Mouse (Mus musculus): ENCODE results near the gene Kyat1.
"Not testable (repeated sequence)": the region's sequence is repeated elsewhere in the genome, so short reads cannot be mapped to it uniquely, and the experiment has no call there.

The Kyat1 gene

DNA sequence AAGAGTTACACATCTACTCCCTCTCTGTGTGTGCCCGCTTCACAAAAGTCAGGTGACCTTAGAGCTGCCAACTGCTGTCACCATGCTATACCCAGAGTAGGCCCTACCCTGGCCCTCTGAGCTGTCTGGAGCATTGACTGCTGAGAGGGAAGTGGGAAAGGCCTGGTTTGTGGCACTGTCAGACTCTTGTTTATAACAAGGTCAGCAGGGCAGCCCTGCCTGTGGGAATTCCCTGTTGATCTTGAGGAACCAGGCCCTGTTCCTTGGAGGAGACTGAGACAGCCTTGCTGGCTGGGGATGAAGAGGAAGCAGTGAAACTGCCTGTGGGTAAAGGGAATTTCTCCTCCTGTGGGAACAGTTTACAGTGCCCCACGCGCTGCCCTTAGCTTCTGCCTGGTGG, 9.1 kb upstream of the Kyat1 start:
- no peak for DNase-seq (ENCODE audit: low read depth, low spot score)

DNA sequence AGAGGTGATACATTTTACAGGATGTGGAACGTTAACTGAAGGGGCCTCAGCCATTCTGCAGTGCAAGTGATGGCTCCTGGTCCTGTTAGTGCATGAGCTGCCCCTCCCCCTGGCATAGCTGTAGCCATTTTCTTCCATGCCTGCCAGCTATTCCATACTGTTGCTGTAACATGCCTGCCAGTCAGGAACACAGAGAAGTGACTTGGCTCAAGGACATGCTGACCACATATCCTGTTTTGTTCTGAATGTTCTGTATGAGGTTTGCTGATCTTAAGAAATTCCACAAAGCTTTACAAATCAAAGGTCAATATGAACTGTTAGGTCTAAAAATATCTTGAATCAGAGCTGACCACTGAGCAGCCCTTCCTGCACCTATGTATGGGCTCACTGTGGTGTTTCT, 7.3 kb upstream of the Kyat1 start:
- no peak for DNase-seq (ENCODE audit: low read depth, low spot score)

DNA sequence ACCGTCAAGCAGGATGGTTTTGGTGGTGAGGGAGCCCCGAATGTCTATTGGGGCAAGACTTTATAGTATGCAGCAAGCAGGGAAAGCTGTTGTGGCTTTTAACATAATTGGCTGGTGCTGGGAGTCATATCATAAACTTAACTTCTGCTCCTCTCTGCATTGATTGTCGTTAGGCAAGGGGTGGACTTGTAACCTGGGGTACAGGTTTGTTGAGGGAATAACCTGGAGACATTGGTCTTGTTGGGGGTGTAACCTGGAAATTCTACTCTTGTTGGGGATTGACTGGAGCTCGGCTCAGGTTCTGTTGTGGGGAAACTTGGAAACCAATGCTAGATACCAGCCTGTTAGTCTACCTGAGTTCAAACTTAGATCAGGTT, 6.5 kb upstream of the Kyat1 start:
- DNase-seq (ENCODE audit: low read depth, low spot score), result no peak

DNA sequence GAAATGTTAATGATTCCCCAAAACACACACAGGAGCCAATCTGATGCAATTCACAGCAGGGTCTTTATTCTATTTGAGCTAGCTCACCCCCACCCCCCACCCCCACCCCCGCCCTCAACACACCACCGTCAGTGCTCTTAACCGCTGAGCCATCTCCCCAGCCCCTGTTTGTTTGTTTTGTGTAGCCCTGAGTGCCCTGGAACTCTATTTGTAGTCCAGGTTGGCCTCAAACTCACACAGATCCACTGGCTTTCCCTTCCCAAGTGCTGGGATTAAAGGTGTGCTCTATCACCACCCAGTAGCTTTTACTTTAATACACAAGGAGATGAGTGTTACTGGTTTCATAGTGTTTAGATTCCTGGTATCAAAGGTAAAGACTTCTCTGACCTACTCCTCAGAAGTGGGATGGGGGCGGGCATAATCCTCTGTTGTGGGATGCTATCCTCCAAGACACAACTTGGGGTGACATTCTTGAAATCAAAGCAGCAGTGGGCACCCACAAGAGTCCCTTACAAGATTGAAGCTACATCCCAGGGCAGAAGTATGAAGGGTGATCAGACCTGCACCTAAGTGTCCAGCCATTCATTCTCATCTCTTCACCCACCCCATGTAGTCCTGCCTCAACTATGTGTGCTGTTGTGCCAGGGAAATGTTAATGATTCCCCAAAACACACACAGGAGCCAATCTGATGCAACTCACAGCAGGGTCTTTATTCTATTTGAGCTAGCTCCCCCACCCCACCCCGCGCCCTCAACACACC, 5.9 kb upstream of the Kyat1 start:
- no peak for DNase-seq (ENCODE audit: low read depth, low spot score)

DNA sequence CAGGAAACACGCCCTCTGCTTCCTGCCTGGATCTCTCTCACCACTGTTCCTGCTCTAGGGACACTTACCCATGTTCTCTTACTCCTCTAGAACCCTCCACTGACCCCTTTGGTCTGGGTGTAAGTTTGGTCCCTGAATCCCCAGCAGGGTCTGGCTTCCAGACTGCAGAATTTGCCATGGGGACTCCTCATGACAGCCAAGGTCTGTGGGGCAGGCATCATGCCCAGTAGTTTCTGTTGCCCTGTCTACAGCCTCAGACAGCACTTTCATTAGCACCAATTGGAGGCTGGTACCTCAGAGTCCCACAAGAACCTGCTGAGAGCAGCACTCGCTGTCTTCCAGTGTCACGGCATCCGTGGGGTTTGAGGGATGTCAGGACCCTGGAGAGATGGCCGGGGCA, 2.2 kb upstream of the Kyat1 start:
- DNase-seq (ENCODE audit: low read depth, low spot score), result no peak

DNA sequence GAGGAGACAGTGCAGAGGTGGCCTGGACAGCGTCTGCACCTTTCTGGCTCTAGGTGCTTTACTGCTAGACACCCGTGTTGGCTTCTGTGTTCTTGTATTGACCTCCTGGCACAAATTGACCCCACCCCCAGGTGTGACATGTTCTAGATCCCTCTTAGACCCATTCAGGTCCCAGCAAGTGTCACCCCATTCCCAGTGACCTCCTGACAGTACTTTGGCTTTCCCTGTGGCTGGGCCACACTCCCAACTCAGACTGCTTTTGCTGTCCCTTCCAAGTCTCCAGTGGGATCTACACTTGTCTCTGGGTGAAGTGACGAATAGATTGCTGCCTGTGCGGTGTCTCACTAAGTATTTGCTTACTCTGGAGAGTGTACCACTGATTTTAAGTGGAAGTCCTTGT, 1.8 kb upstream of the Kyat1 start:
- DNase-seq (ENCODE audit: low read depth, low spot score), result no peak

DNA sequence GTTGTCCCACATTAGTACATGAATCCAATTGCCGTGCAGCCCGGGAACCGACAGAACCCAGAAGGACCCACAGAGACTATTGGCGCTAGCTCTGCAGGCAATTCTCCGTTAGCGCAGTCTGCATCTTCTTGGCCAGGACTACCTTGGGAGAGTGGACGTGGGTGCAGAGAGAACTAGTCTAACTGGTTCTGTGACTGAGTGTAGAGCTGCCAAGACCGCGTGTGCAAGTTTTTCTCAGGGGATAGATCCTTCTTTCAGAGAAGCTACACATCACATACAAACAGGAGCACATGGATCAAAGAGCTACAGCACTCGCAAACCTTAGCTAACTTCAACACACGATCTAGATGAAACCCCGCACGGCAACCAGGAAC, 405 bp downstream of the Kyat1 start:
- no peak for DNase-seq (ENCODE audit: low read depth, low spot score)

DNA sequence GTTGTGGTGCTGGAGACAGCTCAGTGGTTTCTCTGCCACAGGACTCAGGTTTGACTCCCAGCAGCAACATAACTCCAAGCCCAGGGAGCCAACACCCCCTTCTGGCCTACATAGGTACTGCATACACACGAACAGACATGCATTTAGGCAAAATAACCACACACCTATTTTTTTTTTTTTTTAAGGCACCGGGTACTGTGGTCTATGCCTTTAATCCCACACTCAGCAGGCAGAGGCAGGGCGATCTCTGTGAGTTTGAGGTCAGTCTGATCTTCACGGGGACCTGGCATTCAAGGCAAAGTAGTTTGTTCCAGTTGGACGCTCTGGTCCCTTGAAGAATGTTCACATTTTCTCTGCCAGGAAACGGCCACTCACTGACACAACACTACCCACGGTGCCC, 2.2 kb downstream of the Kyat1 start:
- no peak for DNase-seq (ENCODE audit: low read depth, low spot score)

DNA sequence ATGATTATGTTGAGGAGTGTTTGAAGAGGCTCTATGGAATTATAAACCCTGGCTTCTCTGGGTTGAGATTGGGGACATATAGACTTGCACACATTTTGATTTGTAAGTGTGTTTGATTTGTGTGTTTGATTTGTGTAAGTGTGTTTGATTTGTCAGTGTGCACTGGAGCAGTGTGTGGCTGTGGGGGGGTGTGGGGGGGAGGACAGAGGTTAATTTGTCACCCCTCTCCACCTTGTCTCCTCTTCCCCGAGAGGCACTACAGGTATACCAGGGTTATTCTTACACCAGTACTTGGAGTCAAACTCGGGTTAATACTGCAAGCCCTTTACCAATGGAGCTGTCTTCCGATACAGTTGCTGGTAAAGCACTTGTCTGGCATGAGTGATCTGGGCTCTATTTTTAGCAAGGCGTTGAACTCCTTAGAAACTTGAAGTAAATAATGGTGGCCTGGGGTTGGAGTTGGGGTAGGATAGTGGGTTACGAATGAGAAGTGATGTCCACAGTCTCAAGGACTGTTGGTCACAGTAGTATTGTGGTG, 5.2 kb downstream of the Kyat1 start:
- DNase-seq (ENCODE audit: low read depth, low spot score), result no peak

DNA sequence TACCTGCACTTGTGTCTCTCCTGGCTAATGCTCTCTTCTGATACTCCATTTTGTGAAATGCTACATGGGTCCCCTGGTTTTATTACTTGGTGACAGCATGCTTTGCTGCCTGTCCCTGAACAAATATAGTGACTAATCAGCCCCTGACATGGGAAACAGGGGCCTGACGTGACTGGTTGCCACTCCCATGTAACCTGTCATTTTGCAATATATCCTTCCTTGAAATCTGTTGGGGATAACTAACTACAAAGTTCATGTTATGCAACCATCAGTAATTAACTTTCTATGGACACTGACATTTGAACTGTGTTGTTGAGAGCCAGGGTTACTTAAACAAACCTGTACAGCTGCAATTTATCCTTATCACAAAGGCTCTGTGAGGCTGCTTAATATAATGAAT, 5.7 kb downstream of the Kyat1 start:
- DNase-seq (ENCODE audit: low read depth, low spot score), result no peak

DNA sequence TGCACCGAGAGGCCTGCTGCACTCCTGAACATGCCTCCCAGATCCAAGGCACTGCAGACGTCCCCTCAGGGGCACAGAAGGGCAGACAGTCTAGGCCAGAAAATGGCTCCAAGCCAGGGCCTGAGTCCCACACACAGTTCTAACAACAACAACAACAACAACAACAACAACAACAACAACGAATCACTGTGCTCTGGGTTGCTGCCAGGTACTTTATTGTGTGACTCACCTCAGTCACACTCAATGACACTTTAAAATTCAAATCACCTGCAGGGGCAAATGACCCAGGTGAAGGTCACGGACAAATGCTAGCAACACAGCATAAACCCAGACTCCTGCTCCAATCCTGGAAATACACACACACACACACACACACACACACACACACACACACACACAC, 7.6 kb downstream of the Kyat1 start:
- no peak for DNase-seq (ENCODE audit: low read depth, low spot score)

DNA sequence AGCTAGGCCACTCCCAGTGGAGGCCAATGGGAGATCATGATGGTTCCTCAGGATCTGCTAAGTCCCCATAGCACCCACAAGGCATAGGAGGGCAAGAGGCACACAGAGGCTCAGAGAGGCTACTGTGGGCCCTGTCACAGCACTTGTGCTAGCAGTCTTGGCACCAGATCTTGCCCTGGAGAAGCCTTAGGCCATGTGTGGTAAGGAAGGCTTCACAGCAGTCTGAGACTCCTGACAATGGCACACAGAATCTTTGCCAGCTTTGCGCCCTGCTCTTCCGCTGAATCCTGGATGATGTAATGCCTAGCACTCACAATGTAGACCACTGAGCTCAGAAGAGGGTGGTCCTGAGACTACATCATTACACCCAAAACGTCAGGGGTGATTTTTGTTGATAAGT, 11.0 kb downstream of the Kyat1 start:
- DNase-seq (ENCODE audit: low read depth, low spot score), result no peak

DNA sequence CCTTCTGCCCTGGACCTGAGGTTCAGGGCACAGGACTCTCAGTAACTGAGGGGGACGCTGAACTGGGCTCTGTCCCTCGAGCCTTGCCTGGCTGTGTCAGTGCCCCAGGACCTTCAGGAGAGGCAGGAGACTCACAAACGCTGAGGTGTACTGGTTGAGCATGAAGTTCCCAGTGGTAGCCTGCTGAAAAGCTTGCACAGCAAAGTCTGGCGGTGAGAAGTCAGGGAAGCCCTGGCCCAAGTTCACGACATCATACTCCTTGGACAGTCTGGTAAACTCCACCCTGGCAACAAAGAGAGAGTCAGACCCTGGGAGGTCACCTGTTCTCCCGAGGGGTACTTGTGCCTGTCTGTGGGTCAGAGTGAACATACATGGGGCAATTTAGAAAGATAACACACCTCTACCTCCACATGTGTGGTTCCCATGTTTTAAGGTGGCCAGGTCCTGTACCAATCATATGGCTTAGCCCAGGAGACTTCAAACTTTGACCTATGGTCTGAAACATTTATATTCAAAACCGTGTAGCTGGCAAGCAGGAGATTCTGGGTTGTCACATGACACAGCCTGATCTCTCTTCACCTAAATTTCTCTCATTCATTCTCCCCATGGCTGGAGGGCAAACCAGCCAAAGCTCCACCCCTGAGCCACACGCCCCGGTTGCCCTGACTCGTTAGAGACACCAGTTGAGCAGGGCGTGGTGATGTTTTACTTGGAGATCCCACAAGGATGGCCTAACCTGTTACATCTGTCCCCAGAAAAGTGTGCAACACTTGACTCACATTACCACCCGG, 13.7 kb downstream of the Kyat1 start:
- DNase-seq (ENCODE audit: low read depth, low spot score), result no peak

DNA sequence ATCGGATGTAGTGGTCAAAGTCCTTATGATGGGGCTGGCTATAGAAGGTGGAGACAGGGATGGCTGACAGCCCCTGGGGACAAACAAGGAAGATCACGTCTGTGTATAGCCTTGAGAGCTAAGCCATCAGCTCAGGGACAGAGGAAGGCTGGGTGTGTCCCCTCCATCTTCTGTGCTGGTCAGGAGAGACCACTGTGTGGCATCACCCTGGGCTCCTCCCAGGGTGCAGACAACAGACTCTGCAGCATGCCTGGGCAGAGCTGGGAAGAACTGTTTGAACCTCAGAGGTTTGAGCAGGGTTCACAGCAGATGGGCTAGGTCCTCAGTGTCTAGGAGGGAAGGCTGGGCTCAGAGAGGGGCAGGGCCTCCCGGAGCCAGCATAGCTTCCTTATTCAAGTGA, 20.0 kb downstream of the Kyat1 start:
- no peak for DNase-seq (ENCODE audit: low read depth, low spot score)

DNA sequence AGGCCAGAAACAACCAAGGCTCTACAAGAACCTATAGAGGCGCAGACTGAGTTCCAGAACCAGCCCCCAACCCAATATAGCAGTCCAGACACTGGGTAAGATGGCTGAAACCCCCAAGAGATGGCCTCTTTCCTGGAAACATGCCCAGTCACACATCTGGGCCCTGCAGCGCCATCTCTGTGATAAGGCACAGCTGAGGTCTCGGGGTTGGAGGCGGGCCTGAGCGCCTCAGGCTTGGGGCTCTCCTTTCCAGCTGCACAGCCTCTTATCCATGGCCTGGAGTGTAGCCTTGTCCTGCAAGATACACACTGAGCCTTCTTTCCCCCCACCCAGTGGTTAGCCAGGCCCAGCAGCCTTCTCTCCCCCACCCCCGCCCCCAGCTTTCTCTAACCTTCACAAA, 20.4 kb downstream of the Kyat1 start:
- no peak for DNase-seq (ENCODE audit: low read depth, low spot score)

DNA sequence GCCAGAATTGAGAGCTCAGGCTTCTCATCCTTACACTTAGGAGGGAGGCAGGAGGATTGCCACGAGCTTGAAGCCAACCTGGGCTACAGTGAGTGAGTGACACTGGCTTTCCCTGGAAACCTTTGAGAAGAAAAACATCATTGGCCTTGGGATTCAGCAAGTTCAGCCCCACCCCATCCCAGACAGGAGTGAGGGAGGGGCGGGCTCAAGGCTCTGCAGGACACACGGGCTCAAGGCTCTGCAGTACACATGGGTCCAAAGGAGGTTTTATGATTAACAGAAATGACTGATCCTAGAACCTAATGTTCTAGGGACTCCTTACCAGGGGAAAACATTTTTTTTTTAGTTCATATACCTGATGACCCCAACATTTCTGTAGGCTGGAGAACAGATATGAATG, 21.9 kb downstream of the Kyat1 start:
- DNase-seq (ENCODE audit: low read depth, low spot score), result no peak

DNA sequence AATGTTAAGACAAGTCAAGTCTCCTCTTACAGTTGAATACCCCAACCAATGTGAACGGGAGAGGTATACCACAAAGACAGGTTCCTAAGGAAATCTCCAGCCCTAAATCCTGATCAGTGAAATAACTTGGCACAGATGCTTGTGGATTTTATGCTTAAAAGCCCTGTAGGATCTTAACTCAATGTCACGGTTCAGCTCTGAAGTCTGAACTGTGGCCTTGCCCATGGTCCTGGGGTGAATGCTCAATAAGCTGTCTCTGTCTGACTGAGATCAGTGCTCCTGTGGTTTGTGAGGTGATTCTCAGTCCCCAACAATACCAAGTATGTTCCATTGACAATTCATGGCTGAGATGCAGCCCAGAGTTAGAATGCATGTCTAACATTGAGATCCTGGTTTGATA, 23.2 kb downstream of the Kyat1 start:
- no peak for DNase-seq (ENCODE audit: low read depth, low spot score)

DNA sequence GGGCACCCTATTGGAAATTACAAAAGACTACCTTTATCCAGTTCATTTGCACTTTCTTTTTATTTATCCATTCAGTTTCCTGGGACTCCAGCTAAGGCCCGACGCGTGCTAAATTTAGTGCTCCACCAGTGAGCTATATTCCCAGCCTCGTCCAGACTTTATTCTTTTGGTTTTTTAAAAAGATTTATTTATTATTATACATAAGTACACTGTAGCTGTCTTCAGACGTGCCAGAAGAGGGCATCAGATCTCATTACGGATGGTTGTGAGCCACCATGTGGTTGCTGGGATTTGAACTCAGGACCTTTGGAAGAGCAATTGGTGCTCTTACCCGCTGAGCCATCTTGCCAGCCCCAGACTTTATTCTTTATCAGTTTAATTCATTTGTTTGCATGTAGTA, 26.9 kb downstream of the Kyat1 start:
- DNase-seq (ENCODE audit: low read depth, low spot score), result not testable (repeated sequence)

DNA sequence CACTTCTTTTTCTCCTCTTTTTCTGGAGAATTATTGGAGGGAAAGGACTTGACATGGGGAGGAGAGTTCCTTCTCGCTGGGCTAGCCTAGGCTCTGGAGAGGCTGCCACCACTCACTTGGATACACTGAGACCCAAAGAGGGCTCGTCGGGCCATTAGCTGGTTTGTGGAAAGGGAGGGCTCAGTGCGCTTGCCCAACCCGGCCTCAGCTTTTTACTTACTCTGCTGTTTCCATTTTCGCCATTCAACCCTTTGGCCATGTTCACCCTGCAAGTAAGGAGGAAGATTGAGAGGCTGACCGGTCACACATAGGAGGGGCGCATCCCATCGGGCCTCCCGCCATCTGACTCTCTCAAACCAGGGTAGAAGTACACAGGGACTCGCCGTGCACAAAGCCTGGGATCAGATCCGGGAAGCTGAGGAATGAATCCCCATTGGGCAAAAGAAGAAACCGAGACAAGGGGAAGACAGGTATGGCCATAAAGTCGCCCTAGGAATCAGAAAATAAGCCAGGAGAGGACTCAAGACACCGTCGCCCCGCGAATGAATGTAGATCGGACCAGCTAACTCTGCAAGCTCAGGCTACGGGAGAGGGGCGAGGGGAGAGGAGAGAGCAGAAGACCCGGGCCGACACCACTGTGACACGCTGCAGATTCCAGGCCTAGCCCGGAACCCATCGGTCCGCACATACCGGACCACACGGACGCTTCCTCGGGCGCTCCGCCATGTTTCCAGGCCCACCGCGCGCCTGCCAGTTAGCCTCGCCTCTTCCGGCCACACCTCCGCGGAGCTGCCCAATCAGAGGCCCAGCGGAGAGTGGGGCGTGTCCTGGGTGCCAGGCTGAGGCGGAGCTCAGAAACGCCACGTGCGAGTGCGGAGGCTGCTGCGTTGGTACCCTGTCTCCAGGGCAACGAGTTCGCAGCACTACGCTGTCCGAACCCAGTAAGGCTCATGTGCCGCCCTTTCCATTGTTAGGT, 27.7 kb downstream of the Kyat1 start, which contains the start of gene Spout1:
Gene Spout1 (minus strand): TSS at position 760 of the 976 bp plus-strand sequence.
- peak; percentile 89 for DNase-seq (ENCODE audit: low read depth, low spot score)

DNA sequence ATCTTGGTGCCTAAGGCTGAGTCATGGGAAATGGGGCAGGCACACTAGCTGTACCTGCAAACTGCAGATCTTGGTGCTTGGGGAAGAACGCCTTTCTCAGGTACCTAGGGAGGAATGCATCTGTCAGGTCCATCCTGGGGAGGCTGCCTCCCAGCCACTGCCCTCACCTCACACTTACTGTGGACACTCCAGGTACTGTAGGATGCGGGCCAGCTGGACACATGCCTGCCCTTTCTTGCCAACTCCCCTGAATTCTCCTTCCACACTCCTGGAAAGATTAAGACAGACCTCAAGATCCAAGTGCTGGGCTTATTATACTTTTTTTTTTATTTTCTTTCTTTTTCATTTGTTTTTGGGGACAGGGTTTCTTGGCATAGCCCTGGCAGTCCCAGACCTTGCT, 29.1 kb downstream of the Kyat1 start:
- DNase-seq (ENCODE audit: low read depth, low spot score), result no peak

DNA sequence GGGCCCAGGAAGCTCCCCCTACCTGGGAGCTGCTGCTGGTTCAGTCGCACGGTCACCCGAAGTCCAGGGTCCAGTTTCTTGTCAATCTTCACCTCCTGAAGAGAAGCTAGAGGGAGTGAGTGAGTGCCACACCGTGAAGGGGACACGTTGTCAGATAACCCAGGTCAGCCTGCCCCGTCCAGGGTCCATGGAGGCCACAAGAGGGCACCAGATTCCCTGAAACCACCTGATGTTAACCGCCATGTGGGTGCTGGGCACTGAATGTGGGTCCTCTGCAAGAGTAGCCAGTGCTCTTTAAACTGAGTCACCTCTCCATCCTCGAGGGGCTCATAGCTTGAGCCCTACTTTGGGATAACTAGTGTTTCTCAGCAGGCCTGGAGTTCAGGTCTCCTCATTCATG, 29.8 kb downstream of the Kyat1 start:
- no peak for DNase-seq (ENCODE audit: low read depth, low spot score)
